Mouse (Mus musculus) ovary, postnatal 14 days (tissue): ENCODE measurements around the gene Soga1.

Experiments used
- DNase-seq: peaks from one replicate; pipeline ENCODE4 v3.0.0; 2022; ENCODE audit warnings: low spot score

The Soga1 gene

DNA sequence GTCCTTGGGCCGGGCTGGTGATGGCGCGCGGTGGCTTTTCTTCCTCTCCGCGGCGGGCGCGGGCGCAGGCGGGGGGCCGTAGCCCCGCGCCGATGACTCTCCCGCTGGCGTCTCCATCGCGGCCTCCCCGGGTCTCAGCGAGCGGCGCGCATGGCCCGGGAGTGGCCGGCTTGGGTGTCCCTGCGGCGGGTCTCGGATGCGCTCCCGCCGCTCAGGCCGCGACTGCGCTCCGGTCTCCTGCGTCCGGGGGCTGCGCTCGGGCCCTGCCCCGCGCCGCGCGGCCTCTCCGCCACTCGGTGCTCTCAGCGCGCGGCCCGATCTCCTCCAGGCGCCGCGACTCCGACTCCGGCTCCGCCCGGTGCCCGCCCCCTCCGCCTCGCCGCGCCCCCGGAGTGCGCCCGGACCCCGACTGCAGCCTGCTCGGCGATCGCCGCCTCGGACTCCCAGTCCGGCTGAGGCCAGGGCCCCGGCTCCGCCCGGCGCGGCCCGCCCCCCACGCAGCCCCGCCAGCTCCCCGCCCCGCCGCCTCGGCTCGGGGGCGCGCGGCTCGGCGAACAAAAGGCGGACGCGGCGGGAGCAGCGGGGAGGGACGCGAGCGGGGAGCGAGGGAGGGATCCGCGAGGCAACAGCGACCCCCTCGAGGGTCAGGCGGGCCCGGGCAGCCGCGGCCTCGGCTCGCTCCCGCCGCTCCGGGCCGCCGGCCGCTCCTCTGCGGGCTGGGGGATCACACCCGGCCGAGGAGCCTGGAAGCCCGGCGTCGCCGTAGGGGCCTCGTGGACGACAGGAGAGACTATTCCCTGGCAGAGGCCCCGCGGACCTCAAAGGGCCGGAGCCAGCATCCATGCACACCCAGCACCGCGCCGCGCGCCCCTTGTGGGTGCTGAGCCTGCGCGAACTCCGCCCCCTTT is at the start of gene Soga1:
Gene Soga1, minus strand, starts transcription at position 462 of the 908 bp plus-strand sequence.
- DNase-seq = peak; percentile 78

DNA sequence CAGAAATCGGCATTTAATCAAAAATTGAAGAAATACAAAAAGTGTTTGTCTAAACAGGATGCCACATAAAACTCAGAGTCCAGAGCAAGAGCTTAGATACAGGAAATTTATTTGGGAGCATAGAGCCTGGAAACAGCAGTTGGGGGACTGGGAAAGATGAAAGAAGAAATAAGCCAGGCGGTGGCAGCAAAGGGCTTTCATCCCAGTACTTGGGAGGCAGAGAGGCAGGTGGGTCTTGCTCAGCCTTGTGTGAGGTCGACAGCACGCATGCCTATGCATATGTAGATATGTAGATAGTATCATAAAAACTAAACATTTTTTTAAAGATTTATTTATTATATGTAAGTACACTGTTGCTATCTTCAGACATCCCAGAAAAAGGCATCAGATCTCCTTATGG is 49.0 kb upstream of the Soga1 start:
- no peak for DNase-seq

DNA sequence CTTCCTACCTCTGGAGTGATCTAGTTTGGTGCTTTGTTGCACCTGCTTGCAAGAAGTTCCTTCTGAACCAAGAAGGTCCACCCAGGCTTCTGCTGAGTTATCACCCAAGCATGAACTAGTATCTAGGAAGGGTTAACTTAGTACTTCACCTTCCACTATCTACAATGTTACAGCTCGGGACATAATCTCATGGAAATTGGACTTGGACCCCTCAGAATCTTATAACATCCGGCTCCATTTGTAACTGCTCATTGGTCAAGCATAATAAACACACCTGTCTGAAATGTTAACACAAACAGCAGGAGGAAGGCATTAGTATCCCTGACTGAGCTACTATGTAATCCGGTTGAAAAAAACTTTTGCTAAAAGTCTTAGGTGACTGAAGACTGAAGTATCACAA is 48.3 kb upstream of the Soga1 start:
- no peak for DNase-seq

DNA sequence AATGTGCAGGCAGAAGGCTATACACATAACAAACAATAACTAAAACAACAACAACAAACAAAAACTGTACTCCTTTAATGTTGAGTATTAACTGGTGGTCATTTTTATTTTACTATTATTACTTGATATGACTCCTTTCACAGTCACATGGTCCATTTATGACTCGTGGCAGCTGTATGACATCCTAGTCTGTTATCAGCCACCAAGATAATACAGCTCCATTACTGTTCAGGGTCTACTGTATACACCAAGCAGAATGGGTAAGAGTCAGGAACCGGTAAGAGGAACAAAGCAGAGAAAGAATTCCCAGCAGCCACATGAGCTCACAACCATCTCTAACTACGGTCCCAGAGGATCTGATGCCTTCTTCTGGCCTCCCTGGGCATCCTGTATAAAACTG is 46.2 kb upstream of the Soga1 start:
- no peak for DNase-seq

DNA sequence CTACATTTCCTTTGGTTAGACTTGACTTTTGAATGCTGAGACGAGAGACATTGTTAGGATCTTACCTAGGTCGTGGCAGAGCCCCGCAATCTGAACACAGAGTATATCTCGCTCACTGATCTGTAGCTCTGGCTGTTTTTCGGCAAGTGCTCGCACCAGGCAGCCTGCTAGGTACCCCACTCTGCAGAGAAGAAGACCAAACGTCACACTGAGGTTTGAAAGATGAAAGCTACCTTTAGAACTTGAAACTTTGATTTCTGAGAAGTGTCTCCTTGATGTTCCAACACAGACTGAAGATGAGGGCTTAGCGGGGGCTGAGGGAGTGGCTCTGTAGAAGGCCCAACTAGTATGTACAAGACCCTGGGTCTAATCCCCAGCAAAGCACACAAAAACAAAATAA is 42.7 kb upstream of the Soga1 start:
- DNase-seq = no peak

DNA sequence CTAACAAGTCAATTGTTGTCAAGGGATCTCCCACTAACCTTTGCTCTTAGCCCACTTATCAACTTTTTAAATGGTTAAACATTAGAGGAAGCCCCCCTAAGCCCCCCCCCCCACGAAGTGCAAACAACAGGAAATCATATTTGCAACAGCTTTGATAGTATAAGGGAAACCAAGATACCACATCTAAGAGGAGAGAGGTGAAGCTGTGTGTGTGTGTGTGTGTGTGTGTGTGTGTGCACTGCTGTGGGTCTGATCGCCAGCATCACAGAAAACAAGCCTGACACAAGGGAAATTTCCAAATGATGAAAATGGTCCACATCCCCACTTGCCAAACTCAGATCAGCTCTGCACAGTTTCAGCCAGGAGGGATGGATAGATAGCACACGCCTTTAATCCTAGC is 40.0 kb upstream of the Soga1 start:
- DNase-seq = no peak

DNA sequence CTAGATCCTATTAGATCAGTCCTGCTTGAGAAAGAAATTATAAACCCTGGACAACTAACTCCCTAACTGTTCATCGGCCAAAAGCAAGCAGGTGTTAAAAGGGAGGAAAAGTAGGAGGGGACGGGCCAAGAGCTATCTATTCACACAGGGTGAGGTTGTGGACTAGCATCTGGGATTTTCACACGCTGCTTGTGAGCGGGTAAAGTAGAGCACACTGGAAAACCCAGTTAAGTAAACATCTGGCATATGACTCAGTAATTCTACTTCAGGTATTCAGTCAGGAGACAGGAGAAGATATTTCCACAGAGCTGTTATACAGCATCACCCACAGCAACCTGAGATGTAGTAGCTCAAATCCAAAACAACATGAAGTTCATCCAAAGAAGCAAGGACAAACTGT is 39.5 kb upstream of the Soga1 start:
- no peak for DNase-seq

DNA sequence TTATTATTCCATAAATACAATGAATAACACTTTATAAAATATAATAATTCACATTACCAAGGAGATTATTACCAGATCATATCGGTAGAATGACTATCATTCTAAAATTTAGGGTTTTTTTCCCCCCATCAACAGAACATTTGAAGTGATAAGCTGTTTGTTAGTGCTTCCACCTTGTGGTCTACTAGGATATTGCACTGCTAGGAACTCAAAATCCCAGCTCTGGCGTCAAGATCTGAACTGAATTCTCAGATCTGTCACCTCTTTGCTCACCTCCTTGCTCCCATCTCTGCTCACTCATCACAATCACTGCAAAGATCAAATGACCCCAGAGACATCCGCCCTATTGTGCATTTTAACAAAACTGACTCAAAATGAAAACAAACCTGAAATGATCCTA is 37.9 kb upstream of the Soga1 start:
- DNase-seq = no peak

DNA sequence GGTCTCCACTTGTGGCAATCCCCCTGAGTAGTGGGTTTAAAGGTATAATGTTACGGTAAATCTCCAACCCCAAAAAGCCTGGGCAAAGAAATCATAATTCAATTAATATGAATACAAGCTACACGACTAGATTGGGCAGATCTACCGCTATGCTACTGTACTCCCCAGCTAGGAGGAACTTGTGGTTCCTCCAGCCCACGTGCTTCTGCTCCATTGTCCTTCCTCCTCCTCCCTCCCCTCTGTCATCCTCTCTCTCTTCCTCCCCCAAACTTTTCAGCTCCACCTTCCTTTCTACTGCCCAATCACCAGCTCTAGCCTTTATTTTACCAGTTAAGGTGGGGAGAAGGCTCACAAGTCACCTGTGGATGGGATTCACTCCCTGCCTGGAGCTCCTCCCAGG is 29.2 kb upstream of the Soga1 start:
- no peak for DNase-seq

DNA sequence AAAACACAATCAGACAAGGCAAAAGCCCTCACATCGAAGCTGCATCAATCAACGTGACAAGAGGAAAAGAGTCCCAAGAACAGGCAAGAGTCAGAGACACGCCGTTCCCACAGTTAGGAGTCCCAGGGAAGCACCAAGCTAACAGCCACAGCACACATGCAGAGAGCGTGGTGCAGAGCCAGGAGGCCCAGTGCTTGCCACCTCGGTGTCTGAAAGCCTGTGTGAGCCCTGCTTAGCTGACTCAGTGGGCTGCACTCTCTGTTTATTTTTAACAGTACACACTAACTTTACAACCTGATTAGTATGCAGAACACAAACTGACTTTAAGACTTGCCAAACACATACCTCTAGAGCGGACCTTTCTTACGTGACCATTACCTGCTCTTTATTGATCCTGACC is 25.4 kb upstream of the Soga1 start:
- DNase-seq = no peak

DNA sequence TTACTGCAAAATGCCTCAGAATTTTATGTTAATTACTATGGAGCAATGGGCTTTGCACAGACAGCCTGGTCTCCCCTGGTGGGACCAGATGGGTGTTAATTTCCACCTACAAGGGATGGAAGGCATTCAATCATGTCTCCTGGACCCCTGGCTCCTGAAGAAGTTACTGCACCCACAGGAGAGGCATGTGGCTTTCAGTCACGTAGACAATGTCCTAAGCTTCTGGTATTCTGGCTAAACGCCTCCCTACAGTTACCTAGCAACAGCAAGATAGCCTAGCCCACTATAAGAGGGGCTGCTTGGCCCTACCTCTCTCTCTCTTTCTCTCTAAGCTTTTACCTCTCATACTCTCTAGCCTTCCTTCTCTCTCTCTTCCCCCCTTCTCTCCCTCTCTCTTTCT is 23.2 kb upstream of the Soga1 start:
- no peak for DNase-seq

DNA sequence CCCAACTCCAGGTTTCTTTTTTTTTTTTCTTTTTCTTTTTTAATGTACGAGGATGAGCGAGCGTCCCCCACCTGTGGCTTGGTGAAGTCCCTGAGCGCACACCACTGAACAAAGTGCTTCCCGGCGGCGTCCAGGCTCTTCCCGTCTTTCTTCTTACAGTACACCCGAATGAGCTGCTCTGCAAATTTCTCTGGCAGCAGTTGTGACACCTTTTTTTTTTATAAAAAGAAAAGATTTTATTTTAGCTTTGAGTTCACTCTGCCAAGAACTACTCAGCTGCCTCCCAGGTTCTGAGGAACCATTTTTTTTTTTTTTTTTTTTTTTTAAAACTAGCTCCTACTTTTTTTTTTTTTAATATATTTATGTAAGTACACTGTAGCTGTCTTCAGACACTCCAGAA is 22.6 kb upstream of the Soga1 start:
- DNase-seq = no peak

DNA sequence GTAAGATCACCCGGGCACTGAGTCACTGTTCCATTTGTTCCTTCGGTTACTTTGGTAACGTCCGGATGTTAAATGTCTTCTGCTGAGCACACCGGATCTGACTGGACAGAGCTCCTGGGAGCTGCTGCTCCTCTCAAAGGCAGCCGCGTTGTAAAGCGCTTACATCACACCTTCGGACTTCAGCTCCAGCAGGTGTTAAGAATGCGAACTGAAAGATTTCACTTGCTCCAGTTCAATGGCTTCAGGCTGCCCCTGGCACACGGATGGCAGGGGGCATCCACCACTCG is 21.2 kb upstream of the Soga1 start:
- no peak for DNase-seq

DNA sequence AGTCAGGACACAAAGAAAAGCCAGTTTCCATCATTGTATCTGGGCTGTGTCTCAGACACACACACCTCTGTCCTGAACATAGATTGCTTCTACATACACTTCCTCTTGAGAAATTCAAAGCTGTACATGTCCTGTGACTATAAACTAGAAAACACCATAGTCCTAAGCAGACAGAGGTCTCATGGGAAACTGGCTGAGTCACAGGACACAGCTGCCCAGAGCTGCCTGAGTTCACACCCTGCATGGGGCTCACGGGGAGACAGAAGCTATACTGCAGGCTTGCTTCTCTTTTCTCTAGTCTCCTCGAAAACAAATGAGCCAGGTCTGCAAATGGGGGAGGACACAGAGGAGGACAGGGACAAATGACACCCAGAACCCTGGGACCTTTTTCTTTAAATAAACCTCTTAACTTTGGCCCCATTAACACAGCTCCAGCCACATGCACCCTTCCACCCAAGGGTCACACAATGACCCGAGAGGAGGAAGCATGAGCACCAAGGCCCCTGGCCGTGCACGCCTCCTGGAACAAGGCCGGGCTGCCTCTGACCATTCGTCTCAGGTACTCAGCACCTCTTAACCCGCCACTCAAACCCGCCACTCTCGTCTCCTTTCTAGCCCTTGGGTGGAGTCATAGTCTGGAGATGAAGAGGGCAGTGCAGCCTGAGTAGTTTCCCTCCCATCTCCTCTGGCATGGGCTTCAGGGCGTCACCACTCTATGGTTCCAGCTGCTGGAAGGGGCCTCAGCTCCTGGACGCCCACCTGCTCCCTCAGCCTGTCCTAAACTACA is 20.7 kb upstream of the Soga1 start:
- DNase-seq = no peak

DNA sequence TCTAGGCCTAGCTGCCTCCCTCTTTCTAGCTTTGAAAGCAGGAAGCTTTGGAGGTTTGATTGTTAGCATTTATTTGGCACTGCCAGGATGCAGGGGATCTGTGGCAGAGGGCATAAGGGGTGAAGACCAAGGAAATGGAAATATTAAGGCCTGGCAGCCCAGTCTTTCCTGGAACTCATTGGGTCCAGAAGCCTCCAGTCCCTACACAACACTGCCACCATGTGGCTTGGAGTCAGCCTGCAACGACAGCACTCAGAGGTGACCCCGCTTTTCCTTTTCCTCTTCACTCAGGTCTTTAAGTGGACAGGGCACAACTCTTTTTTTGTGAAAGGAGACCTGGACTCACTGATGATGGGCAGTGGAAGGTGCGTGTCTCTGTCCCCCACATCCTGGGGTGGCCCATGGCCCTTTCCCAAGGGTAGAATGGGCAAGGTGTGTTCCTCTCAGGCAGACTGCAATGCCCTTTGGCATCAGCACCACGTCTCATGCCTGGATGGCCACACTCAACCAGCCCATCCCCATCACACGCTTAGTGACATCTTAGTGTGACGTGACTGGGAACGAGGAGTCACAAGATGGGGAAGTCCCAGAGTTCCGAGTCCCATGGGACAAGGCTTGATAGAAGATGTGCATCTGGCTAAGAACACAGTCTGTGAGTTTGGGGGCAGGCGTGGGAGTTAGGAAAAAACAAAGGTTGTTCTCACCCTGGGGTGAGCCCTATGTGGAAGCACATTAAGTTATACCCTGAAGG is 16.1 kb upstream of the Soga1 start:
- peak; percentile 78 for DNase-seq

DNA sequence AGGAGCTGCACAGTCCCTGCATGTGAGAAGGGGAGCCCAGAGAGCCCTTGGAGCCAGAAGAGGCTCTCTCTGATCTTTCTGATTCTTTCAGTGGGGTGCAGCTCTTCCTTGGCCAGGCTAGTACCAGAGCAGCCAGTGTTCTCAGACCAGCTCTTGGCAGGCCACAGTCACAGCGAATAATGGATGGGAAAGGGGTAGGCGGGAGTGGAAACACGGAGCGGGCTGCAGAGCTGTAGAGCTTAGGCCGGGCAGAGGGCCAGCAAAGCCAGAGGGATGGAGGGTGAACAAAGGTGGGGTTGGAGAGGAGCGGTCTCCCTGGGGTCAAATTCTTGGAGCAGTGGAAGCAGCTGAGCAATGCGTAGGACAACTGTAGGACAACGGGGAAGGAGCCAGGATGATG is 13.0 kb upstream of the Soga1 start:
- DNase-seq = no peak

DNA sequence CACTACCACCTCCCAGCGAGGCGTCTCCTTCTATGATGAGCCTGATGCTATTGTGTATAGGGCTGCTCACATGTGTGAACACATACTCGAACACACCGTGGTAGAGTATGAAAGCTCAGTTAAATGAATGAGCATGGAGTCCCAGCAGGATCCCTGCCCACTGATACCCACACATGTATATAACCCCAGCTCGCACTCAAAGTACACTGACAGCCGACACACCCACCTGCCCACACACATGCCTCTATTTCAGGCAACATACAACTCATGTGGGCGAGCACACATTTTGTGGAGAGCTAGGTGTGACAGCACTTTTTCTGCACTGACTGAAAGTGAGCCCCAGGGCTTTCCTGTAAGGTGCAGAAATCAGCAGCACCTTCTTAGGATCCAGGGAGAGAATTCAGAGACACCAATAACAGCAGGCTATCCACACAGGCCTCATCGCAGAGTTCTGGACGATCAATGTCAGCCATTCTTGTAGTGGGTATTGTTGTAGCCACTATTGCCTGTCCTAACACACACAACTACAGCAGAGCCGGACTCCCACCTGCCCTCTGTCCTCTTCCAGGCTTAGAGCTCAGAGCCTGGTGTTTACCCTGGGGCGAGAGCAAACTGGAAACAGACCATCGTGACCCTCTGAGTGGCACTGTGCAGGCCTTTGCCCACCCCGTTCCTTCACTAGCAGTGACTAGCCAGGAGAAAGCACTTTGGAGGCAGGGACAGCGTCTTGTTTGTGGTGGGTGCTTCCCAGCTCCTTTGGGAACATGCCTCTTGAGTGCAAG is 8.7 kb upstream of the Soga1 start:
- no peak for DNase-seq

DNA sequence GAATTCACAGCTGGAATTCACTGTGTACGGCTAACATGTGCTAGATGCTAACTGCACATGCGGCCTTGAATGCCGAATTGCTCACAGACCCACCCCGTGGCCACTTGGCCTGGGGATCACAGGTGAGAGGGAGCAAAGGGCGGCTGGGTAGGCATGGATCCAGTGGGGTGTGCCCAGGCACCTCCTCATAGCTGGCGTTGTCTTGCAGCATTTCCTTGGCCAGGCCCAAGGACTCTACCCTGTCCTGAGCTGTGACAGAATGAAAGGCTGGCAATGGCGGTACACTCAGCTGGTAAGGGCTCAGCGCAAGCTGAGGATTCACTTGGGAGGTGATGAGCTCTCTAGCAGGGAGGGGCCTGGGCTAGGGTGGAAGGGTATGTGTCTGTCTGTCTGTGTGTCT is 7.7 kb upstream of the Soga1 start, which contains the start of gene Tldc2:
Gene Tldc2, plus strand, starts transcription at position 260 of the 400 bp plus-strand sequence.
- no peak for DNase-seq

DNA sequence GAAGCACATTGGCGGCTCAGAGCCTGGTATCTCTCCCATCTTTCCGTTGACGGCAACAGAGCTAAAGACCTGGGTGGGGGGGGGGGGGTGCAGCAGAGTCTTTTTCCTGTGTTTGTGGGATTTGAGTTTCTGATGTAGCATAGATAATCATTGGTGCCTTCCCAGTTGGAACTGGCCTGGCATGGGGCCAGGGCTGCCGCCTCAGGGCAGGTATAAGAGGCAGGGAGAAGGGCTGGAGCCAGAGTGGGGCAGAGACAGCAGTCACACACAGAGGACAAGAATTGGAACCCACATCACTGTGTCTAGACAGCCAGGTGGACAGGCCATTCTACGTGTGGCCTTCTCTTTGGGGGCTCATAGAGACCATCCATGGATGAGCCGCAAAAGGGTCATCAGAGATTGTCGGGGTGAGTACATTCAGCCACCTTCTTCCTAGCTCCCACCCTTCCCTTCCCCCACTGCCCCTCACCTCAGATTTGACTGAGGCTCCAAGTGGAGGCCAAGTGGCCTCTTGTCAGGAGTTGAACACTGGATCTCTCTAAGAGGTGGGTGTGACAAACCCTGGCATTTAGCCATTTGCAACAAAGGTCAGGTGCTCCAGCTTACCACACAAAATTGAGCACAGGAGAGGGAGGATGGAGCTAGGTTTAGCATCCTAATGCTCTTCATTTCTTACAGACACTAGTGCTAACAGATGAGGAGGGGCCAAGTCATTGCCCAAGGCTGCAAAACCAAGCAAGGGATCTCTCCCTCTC is 6.0 kb upstream of the Soga1 start:
- DNase-seq = no peak

DNA sequence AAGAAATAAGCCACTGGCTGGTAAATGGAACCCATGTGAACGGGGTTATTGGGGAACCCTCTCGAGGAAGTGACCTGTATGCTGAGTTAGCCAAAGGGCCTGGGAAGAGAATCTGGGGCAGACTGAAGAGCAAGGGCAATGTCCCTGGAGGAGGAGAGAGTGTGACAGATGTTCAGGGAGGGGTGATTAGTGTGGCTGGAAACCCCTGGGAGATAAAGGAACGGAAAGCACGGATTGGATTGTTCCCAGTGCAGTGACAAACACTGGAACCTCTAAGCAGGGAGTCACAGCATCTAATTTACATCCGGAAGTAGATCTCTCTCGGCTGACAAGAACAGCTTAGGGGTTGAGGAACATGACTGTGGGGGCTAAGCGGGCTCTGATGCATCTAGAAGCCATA is 2.9 kb upstream of the Soga1 start:
- no peak for DNase-seq

DNA sequence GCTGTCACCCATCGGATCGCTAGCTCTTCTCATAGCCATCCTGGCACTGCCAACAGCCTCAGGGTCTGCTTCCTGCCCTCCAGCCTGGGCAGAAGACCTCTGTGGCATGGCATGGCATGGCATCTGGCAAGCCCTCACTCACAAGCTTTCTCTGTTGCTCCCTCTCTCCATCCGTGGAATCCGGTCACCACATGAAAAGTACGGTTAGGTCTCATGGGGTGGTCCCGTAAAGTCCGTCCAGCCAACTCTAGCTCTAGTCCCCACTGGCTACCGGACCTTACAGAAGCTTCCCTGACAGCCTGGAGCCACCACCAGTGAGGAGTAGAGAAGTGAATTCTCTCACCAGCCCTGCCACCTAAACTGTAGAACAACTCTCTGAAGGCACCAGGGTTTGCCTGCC is 2.3 kb upstream of the Soga1 start:
- DNase-seq = no peak
